Mouse (Mus musculus) kidney, adult 18-20 months (tissue): ENCODE results near the gene Itga3.

Experiments
- DNase-seq: peaks from one replicate; pipeline ENCODE4 v3.0.0; 2021

The Itga3 gene

GRCm38 (mm10) chr11:95076536-95077111 lies at the start of gene Itga3:
TSS of gene Itga3 (minus strand) at chr11:95076801.
- peak; percentile 88 for DNase-seq

- DNase-seq, result no peak
Measured at GRCm38 (mm10) chr11:95125366-95125948, 48.9 kb upstream of the Itga3 start.

- no peak for DNase-seq
Measured at GRCm38 (mm10) chr11:95122100-95122489, 45.5 kb upstream of the Itga3 start.

GRCm38 (mm10) chr11:95121161-95122099 lies 44.8 kb upstream of the Itga3 start:
- DNase-seq, result no peak

GRCm38 (mm10) chr11:95120633-95121020 lies 44.0 kb upstream of the Itga3 start:
- no peak for DNase-seq

- no peak for DNase-seq
Measured at GRCm38 (mm10) chr11:95119990-95120632, 43.5 kb upstream of the Itga3 start, which contains the start of gene Dlx3. TSS of gene Dlx3 (plus strand) at chr11:95120119.

GRCm38 (mm10) chr11:95118505-95118904 lies 41.9 kb upstream of the Itga3 start:
- peak; percentile 80 for DNase-seq

- peak; percentile 76 for DNase-seq
Measured at GRCm38 (mm10) chr11:95117030-95117429, 40.4 kb upstream of the Itga3 start.

GRCm38 (mm10) chr11:95110081-95110480 lies 33.5 kb upstream of the Itga3 start:
- no peak for DNase-seq

GRCm38 (mm10) chr11:95109000-95109399 lies 32.4 kb upstream of the Itga3 start:
- no peak for DNase-seq

GRCm38 (mm10) chr11:95106440-95107236 lies 30.0 kb upstream of the Itga3 start:
- DNase-seq, result peak; percentile 86

GRCm38 (mm10) chr11:95105274-95105874 lies 28.8 kb upstream of the Itga3 start:
- DNase-seq, result no peak

- no peak for DNase-seq
Measured at GRCm38 (mm10) chr11:95104266-95104665, 27.7 kb upstream of the Itga3 start.

GRCm38 (mm10) chr11:95102161-95102904 lies 25.7 kb upstream of the Itga3 start:
- no peak for DNase-seq

- no peak for DNase-seq
Measured at GRCm38 (mm10) chr11:95101071-95101788, 24.6 kb upstream of the Itga3 start.

- DNase-seq, result no peak
Measured at GRCm38 (mm10) chr11:95100393-95100792, 23.8 kb upstream of the Itga3 start.

GRCm38 (mm10) chr11:95098346-95099095 lies 21.9 kb upstream of the Itga3 start:
- no peak for DNase-seq

GRCm38 (mm10) chr11:95097889-95098288 lies 21.3 kb upstream of the Itga3 start:
- DNase-seq, result no peak

- no peak for DNase-seq
Measured at GRCm38 (mm10) chr11:95096608-95097373, 20.2 kb upstream of the Itga3 start.
